20 mouse cellular contexts compared by ENCODE assay signal in the genomic region with DNA sequence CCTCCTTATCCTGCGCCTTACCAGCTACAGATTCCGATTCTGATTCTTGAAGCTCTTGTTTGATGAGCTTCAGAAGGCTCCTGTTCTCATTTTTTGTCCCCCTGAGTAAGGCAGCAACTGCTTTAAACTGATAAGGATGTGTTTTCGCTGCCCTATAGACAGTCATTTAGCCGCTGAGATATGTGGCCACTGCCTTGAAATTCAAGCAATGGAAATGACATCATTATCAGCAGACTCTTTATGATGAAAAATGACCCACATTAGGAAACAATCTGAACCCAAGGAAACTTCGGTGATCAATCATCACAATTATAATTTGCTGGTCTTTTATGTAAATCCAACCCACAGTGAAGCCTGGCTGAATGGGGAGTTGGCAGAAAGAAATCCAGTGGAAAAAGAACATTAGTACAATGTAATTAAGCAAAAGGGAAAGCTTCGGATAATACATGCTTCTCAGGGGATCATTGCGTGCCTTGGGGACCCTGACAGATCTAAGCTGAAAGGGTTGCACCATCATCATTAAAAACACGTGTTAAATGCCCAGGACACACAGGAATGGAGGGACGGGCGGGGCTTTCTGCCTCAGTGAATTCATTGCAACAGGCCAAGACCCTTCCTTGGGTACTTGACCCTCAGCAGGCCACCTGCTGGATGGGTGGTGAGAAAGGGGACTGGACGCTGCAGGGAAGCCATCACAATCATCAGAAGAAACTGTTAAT.
DNase-seq lines count a peak whose midpoint lies in the region; ATAC-seq lines count a peak whose summit lies in the region.
"Had no signal": no experiment of that assay in that cellular context is flagged by ENCODE, and none has a peak within 500 bp of the region (broad histone marks: within the 10 kb centered on the region; RNA-seq: fewer than 3 reads in every experiment).

No protein-coding gene starts in this region.

- peak; percentile 24 for DNase-seq in gastrocnemius, adult 18-20 months (ENCODE audit: low spot score)
- no peak for DNase-seq in gastrocnemius, postnatal 25 days
- peak; percentile 79 for DNase-seq in Muller cell, postnatal 12 days (ENCODE audit: inconsistent ontology term)
- DNase-seq in retina, postnatal 1 day, result peak; percentile 34
- no peak for DNase-seq in embryo, embryonic 10 days (ENCODE audit: low spot score)
- no peak for DNase-seq in kidney, postnatal 36 days
- DNase-seq: adrenal gland, adult 2 months; cerebellum, adult 8-10 months; cerebellum, postnatal 36 days; heart, postnatal 4 days; kidney, adult 8-10 months; kidney, postnatal 25 days; layer of hippocampus, postnatal 36 days; right cerebral cortex, postnatal 4 days had no signal

- no peaks in the 10 kb centered on the region for H3K36me3 ChIP-seq in hindbrain, embryonic 13.5 days
- H3K36me3 ChIP-seq: heart, embryonic 10.5 days; intestine, embryonic 15.5 days had no signal

- H3K4me2 ChIP-seq in hindbrain, embryonic 13.5 days, result no peak overlapping the region
- H3K4me2 ChIP-seq: intestine, embryonic 15.5 days; midbrain, embryonic 11.5 days had no signal

- no peaks in the 10 kb centered on the region for H3K27me3 ChIP-seq in hindbrain, embryonic 13.5 days
- H3K27me3 ChIP-seq: intestine, embryonic 15.5 days; Patski had no signal

- H3K9me3 ChIP-seq in hindbrain, embryonic 13.5 days, result no peaks in the 10 kb centered on the region
- H3K9me3 ChIP-seq: heart, embryonic 10.5 days; intestine, embryonic 15.5 days had no signal

- no peak overlapping the region for H3K4me3 ChIP-seq in hindbrain, embryonic 13.5 days
- H3K4me3 ChIP-seq: heart, embryonic 10.5 days; intestine, embryonic 15.5 days had no signal

- H3K27ac ChIP-seq in hindbrain, embryonic 13.5 days, result peak overlapping the region; percentile 58
- H3K27ac ChIP-seq: heart, embryonic 10.5 days; intestine, embryonic 15.5 days had no signal

- 0 out of 2 replicates have a peak, but pooled peaks cover 6% of the 10 kb centered on the region for H3K4me1 ChIP-seq in hindbrain, embryonic 13.5 days (replicated peaks)
- H3K4me1 ChIP-seq: intestine, embryonic 15.5 days had no signal

- 50% methylated on average over 11 of the region's 11 CpGs for WGBS in hindbrain, embryonic 13.5 days

- ATAC-seq in hindbrain, embryonic 13.5 days (ENCODE audit: low FRiP score), result peak; percentile 68; the same call in 1 of the 2 replicates
- ATAC-seq: intestine, embryonic 15.5 days; lung, postnatal 0 days; Patski had no signal

- no peak overlapping the region for H3K9ac ChIP-seq in hindbrain, embryonic 13.5 days
- H3K9ac ChIP-seq: intestine, embryonic 15.5 days had no signal

Comparison
In these comparisons a context has a peak if more than half of its experiments do, and no peak if none do; other contexts are left out.
1. DNase-seq: peak in gastrocnemius, adult 18-20 months (single experiment), Muller cell, postnatal 12 days (single experiment) and retina, postnatal 1 day (single experiment); none in gastrocnemius, postnatal 25 days (single experiment), embryo, embryonic 10 days (single experiment) and kidney, postnatal 36 days (0 of 2).